11 mouse cellular contexts compared by ENCODE assay signal in the genomic region with DNA sequence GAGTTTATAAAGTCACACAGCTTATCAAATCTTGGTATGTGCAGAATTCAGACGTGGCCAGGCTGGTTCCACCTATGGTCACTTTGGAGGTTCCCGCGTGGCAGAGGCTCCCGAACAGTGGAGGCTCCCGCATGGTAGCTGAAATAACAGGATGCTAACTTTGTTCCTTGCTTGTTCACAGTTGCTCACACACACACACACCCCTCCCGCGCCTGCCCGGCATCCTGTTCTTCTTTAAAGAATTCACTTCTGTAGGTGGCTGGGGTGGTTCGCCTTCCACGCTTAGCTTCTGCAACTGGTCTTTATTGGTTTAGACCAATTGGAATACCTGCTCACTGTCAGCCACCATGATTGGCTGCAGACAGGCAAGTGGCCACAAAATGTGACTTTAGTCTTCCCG. TPM values are rescaled to one million over a fixed set of nuclear protein-coding genes. Genes with fewer than 3 reads are reported as not detected.
DNase-seq lines count a peak whose midpoint lies in the region; ATAC-seq and TF ChIP-seq lines count a peak whose summit lies in the region.
"Had no signal": no experiment of that assay in that cellular context is flagged by ENCODE, and none has a peak within 500 bp of the region (broad histone marks: within the 10 kb centered on the region; RNA-seq: fewer than 3 reads in every experiment).

No protein-coding gene starts in this region.

- ATAC-seq in liver, embryonic 11.5 days (replicated peaks; ENCODE audit: low FRiP score), result no peak
- no peak for ATAC-seq in liver, postnatal 0 days

- peaks cover 2% of the 10 kb centered on the region; the same call in 1 of the 2 replicates for H3K4me1 ChIP-seq in liver, embryonic 11.5 days (replicated peaks; ENCODE audit: control insufficient read depth, insufficient read depth, low read length)
- H3K4me1 ChIP-seq in liver, postnatal 0 days (ENCODE audit: insufficient read depth), result peaks cover 10% of the 10 kb centered on the region

- TF ChIP-seq CTCF in liver, postnatal 0 days (IDR thresholded peaks at IDR 0.05; ENCODE audit: low read depth), result no peak

- peak; percentile 55 to 62 for DNase-seq in frontal cortex, adult 2 months (ENCODE audit: extremely low spot score in 1 of 2, low spot score in 1 of 2)
- DNase-seq in frontal cortex, postnatal 10 days (ENCODE audit: low spot score in 2 of 2), result no peak
- no peak for DNase-seq in liver, embryonic 11.5 days (ENCODE audit: low spot score)
- DNase-seq in liver, result no peak
- no peak for DNase-seq in liver, postnatal 0 days
- DNase-seq in thymus, postnatal 10 days (ENCODE audit: low spot score in 2 of 2), result peak; percentile 21 to 43
- DNase-seq in spleen, adult 12 weeks (ENCODE audit: low spot score), result no peak
- no peak for DNase-seq in Muller cell, postnatal 12 days (ENCODE audit: inconsistent ontology term)
- DNase-seq: cerebellum, adult 18-20 months had no signal

- 71% methylated on average over 11 of the region's 11 CpGs for WGBS in liver, embryonic 11.5 days
- WGBS in liver, postnatal 0 days (ENCODE audit: insufficient replicate concordance), result 42% methylated on average over 11 of the region's 11 CpGs

- no peak overlapping the region for H3K9ac ChIP-seq in liver, embryonic 11.5 days (ENCODE audit: low read depth, low read length)
- H3K9ac ChIP-seq in liver, postnatal 0 days (replicated peaks), result no peak overlapping the region
- H3K9ac ChIP-seq: stomach, embryonic 15.5 days had no signal

- H3K27ac ChIP-seq in liver, embryonic 11.5 days (ENCODE audit: low read depth, low read length), result no peak overlapping the region
- no peak overlapping the region for H3K27ac ChIP-seq in liver, postnatal 0 days (ENCODE audit: low read depth)
- H3K27ac ChIP-seq: heart, embryonic 10.5 days; stomach, embryonic 15.5 days had no signal

- no peaks in the 10 kb centered on the region for H3K9me3 ChIP-seq in liver, embryonic 11.5 days (ENCODE audit: control insufficient read depth, low read length)
- H3K9me3 ChIP-seq in liver, postnatal 0 days (ENCODE audit: low read length), result no peaks in the 10 kb centered on the region
- H3K9me3 ChIP-seq: heart, embryonic 10.5 days; stomach, embryonic 15.5 days had no signal

- no peak overlapping the region for H3K4me3 ChIP-seq in liver, embryonic 11.5 days (ENCODE audit: low read depth, low read length)
- no peak overlapping the region; the same call in 1 of the 2 replicates for H3K4me3 ChIP-seq in liver, postnatal 0 days (ENCODE audit: low read depth, low read length)
- H3K4me3 ChIP-seq: stomach, embryonic 15.5 days had no signal

- H3K36me3 ChIP-seq in liver, embryonic 11.5 days (ENCODE audit: control insufficient read depth, insufficient read depth, low read length), result no peaks in the 10 kb centered on the region
- no peaks in the 10 kb centered on the region for H3K36me3 ChIP-seq in liver, postnatal 0 days (replicated peaks; ENCODE audit: insufficient read depth, low read length)
- H3K36me3 ChIP-seq: heart, embryonic 10.5 days; stomach, embryonic 15.5 days had no signal

- TF ChIP-seq EP300 in liver, postnatal 0 days (IDR thresholded peaks at IDR 0.05; ENCODE audit: low read depth), result no peak

- H3K4me2 ChIP-seq in liver, embryonic 11.5 days, result peak overlapping the region; percentile 50
- H3K4me2 ChIP-seq in liver, postnatal 0 days (ENCODE audit: low read depth, low read length), result peak overlapping the region; percentile 56

- no peaks in the 10 kb centered on the region for H3K27me3 ChIP-seq in liver, embryonic 11.5 days (replicated peaks; ENCODE audit: control insufficient read depth, insufficient read depth, low read length)
- no peaks in the 10 kb centered on the region for H3K27me3 ChIP-seq in liver, postnatal 0 days (ENCODE audit: insufficient read depth, low read length)
- H3K27me3 ChIP-seq: stomach, embryonic 15.5 days had no signal

RNA-seq across cellular contexts. Expression of a gene that starts 33.3 kb away (rescaled TPM):
- 18.5 and 24.1 TPM in 2 replicates for polyA plus RNA-seq in frontal cortex, adult 2 months (2012; rRNA removed)
- 28.7 and 31.0 TPM in 2 replicates for polyA plus RNA-seq in liver, embryonic 11.5 days (2014; fragmentation: Nextera tagmentation; extraction: Ambion mirVana)
- 12.9 and 16.5 TPM in 2 replicates for polyA plus RNA-seq in liver, postnatal 0 days (2015; fragmentation: Nextera tagmentation; extraction: Ambion mirVana)

RNA-seq across cellular contexts. Expression of a gene that starts 41.6 kb away (rescaled TPM):
- 28.8 and 34.8 TPM in 2 replicates for polyA plus RNA-seq in frontal cortex, adult 2 months (2012; rRNA removed)
- polyA plus RNA-seq in liver, embryonic 11.5 days (2014; fragmentation: Nextera tagmentation; extraction: Ambion mirVana), result 47.9 and 52.3 TPM in 2 replicates
- polyA plus RNA-seq in liver, postnatal 0 days (2015; fragmentation: Nextera tagmentation; extraction: Ambion mirVana), result 19.0 and 20.1 TPM in 2 replicates

Comparison
In these comparisons a context has a peak if more than half of its experiments do, and no peak if none do; other contexts are left out.
1. DNase-seq: peak in frontal cortex, adult 2 months (2 of 2) and thymus, postnatal 10 days (2 of 2); none in frontal cortex, postnatal 10 days (0 of 2), liver, embryonic 11.5 days (single experiment), liver (single experiment), liver, postnatal 0 days (single experiment), spleen, adult 12 weeks (single experiment) and Muller cell, postnatal 12 days (single experiment).